Mouse (Mus musculus) CD4-positive helper T cell, adult 2 months (primary cell): ENCODE measurements at regions not wholly inside any gene's neighbourhood (a gene's known extent, or its start where the extent isn't known, plus 50 kb on each side); places are given as distances from the start of the nearest gene placed in this dataset.

ENCODE experiments used
- DNase-seq: peaks from one replicate; pipeline ENCODE4 v3.0.0-alpha.2; 2012; ENCODE audit warnings: low read depth, missing footprints, low spot score

DNA sequence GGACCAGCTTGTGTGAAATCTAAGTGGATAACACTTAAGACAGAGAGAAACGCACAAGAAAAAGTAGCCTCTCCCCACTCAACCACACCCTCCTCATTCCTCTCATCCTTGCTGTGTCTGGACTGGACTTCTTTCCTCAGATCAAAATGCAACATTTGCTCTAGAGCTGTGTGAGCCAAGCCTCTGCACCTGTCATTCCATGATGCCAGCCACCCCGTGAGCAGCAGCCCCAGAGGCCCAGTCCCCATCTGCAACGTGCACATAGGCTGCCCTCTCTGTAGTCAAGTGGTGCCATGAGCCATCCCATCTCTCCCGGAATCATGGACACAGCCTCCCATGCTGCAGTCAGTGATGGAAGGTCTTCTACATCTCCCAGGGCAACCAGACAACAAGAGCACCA lies 55.1 kb upstream of the Gpc1 start:
- DNase-seq, result no peak

GRCm38 (mm10) chr1:92775908-92776307 lies 55.5 kb upstream of the Gpc1 start:
- DNase-seq, result no peak

DNA sequence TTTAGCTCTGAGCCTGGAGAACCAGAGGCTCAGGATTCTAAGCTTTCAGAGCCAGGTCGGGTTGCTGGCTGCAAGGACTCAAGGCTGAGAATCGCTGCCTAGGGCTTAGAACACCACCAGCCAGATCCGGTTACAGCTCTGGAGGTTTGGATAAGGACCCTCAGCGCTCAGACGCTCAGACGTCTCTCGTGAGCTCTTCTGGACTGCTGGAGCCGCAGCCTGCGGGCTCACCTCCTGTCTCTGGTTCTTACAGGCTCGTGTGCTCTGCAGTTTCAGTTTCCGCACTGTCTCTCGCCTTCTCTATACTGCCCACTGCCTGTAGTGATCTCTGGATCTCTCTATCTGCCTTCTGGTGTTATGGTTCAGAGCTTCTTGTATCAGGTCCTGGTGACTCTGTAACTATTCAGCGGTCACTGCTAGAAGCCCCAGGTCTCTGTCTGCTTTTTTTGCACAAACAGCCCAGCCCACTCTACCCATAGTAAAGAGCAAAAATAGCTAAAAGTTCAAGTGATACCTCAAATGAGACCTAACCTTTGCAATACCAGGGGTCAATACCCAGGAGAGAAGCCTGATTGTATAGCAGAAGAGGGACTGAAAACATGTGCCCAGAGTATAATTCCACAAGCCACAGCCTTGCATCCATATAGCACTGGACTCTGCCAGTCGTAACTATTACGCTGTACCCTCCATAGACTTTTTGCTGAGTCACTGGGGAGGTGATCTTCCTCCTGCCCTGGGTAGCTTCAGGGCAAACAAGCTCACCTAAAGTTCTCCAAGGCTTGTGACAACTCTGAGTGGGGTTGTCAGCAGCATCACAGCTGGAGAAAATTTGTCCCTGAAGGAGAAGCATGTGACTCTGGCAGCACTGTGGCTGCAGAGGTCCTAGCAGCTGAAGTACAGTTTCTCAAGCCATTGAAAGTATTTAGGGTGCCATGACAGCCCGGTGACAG lies 56.4 kb upstream of the Gpc1 start:
- DNase-seq, result peak; percentile 25

DNA sequence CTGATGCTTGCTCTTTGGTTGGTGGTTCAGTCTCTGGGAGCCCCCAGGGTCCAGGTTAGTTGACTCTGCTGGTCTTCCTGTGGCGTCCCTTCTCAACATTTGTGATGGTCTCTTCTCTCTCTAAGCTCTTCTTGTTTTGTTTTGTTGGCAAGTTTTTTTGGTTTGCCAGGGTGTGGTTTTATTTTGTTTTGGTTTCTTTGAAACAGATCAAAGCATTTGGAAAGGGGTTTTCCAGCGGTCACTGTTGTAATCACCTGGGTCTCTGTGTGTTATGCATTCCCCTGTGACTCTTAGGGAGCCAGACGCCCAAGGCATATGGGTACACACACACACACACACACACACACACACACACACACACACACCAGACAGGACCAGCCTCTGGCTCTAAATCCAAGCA lies 57.4 kb upstream of the Gpc1 start:
- DNase-seq, result peak; percentile 64

DNA sequence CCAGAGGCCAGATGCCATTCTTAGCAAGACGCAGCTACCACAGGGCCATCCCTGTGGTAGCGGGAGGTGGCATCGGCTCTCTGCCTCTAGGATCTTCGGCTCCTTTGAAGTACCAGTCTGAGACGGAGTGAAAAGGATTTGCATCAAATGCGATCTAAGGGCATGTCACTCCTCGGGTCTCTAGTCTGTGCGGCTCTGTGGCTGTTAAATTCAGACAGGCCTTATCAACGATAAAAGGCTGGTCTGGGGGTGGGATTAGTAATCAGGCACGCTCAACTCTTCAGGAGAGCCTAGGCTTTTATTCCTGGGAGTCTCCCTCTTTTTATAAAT lies 58.7 kb upstream of the Gpc1 start:
- DNase-seq, result no peak

GRCm38 (mm10) chr1:92772101-92772783 lies 59.2 kb upstream of the Gpc1 start:
- DNase-seq, result no peak

- DNase-seq, result no peak
Measured at GRCm38 (mm10) chr1:92769696-92770095, 61.7 kb upstream of the Gpc1 start.

- DNase-seq, result no peak
Measured at GRCm38 (mm10) chr1:92769156-92769555, 62.3 kb upstream of the Gpc1 start.

DNA sequence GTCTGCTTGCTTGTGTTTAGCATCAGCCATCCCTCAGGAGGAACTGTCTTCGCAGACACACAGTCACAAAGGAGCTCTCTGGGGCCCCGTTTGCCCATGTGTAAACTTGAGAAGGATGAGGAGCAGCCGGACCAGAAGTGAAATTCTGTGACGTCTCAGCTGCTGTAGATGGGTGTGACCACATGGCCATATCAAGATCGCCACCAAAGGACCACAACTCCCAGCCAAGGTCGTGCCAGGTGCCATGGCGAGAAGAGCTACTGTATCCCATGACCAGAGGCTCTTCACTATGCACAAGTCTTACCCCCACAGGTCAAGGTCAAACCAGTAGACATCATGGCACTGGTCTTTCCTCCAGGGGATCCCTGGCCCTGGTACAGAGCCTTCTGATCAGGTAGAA lies 64.9 kb upstream of the Gpc1 start:
- DNase-seq, result no peak

GRCm38 (mm10) chr1:92754793-92755488 lies 76.5 kb upstream of the Gpc1 start:
- DNase-seq, result no peak

- DNase-seq, result no peak
Measured at GRCm38 (mm10) chr1:92751700-92752136, 79.7 kb upstream of the Gpc1 start.

DNA sequence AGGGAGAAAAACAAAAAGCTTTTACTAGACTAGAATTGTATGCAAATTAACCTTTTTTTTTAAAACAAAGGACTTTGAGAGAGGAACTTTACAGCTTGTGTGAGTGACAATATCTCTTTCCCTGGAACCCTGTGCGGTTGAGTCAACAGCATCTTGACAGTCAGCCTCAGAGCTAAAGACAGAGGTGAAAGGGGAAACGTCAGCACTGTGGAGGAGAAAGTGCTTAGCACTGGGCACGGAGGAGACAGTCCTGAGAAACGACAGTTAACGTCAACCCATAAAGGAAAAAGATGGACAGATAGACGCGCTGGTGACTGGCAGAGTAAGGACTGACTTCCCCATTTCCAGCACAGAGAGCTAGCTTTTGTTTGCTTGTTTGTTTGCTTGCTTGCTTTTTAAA lies 82.0 kb upstream of the Gpc1 start:
- no peak for DNase-seq

GRCm38 (mm10) chr1:92745284-92745683 lies 86.2 kb upstream of the Gpc1 start:
- DNase-seq, result no peak

- no peak for DNase-seq
Measured at GRCm38 (mm10) chr1:92744528-92745241, 86.8 kb upstream of the Gpc1 start.

- no peak for DNase-seq
Measured at GRCm38 (mm10) chr1:92742881-92743621, 88.4 kb upstream of the Gpc1 start.

- DNase-seq, result no peak
Measured at GRCm38 (mm10) chr1:92742300-92742699, 89.1 kb upstream of the Gpc1 start.

DNA sequence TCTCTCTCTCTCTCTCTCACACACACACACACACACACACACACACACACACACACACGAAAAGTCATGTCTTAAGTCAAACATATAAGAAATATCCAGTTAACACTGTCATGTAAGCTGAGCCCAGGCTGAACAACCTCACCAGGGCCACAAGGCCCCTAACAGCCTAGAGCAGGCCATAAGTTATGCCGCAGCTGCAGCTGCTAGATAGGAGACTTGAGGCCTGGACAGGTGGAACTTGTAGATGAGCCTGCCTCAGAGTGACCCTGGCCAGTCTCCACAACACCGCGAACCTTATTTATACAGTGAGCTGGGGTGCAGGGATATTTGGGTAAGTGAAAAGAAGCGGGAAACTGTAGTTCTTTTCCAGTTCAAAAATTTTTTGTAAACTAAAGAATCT lies 90.4 kb upstream of the Gpc1 start:
- DNase-seq, result no peak

- no peak for DNase-seq
Measured at GRCm38 (mm10) chr1:92737600-92738197, 89.1 kb upstream of the Otos start.

GRCm38 (mm10) chr1:92736411-92736810 lies 87.8 kb upstream of the Otos start:
- no peak for DNase-seq

DNA sequence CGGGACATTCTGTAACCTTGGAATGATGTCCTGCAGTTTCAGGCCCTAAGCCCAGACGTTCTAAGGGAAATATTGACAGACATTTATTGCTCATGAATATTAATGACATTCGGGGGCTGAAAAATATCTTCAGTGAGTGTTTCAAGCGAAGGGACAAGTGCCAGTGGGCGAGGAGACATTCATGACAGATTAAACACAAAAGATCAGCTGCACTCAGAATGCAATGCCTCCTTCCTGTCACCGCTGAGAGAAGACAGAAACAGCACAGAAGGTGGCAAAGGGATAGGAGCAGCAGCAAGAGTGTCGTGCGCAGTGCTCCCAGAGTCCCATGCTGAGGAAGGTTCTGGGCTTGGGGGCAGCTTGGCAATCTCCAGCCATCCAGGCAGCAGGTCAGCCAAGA lies 85.1 kb upstream of the Otos start:
- no peak for DNase-seq
